Mouse (Mus musculus): Measurements from ENCODE around the gene Rgcc.
A peak's percentile ranks its signal among the peaks of the same experiment; 100 is the strongest.

DNA sequence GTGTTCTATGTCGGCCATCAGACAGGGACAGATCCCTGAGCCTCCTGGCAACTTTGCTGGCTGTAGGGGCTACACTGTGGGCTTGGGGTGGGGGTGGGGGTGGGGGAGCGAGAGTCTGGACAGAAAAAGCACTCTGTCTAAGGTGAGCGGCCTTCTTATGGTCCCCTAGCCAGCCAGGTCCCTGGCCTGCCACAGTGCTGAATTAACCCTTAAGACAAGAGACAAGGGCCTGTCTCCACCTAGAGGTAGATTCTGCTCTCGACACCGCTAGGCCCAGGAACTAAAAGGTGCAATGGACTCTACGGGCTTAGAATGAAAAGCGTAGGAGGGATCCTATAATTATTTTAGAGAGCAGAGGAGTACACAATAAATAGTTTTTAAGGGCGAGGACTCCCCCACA lies 19.7 kb upstream of the Rgcc start:
- TF ChIP-seq CTCF (conservative IDR thresholded peaks at IDR 0.05; ENCODE audit: low read length) (peak; percentile 42), NANOG (IDR thresholded peaks at IDR 0.05; ENCODE audit: borderline replicate concordance, low read length) (no peak)
